Mouse (Mus musculus) heart, postnatal 14 days (tissue): ENCODE measurements around the gene Mtmr2. TPM values are rescaled to one million over a fixed set of nuclear protein-coding genes. Genes with fewer than 3 reads are reported as not detected.

Experiments
- DNase-seq, 2 experiments: peaks; one replicate each; pipeline ENCODE4 v3.0.0; 2021 to 2022
- intact Hi-C: fragments of 180-260 bp; cut with DNase I; formaldehyde crosslinking; loops from one replicate; pipeline ENCODE4 v1.15.1; 2025
- total RNA-seq, 2 experiments: library from RNA; stranded (reverse); gene quantifications; 2 replicates each; pipeline ENCODE4 v1.2.3; 2021

The Mtmr2 gene
- total RNA-seq, 2 experiments from 2014 or later = 27.2 to 30.7 TPM

GRCm38 (mm10) chr9:13794302-13794701 is 46.1 kb downstream of the Mtmr2 start:
- intact Hi-C loops = no loop called here
- DNase-seq = no peak

GRCm38 (mm10) chr9:13794756-13795155 is 46.5 kb downstream of the Mtmr2 start:
- DNase-seq = no peak
- intact Hi-C loops = loop anchor here (5.0 kb wide), 1 partner anchor 32 kb away; no protein-coding TSS in a partner anchor

GRCm38 (mm10) chr9:13804480-13804879 is 56.3 kb downstream of the Mtmr2 start:
- intact Hi-C loops = loop anchor here (5.0 kb wide), 1 partner anchor 572 kb away; no protein-coding TSS in a partner anchor

GRCm38 (mm10) chr9:13806854-13807253 is 58.6 kb downstream of the Mtmr2 start:
- DNase-seq = no peak
- intact Hi-C loops = loop anchor here (5.0 kb wide), 1 partner anchor 60 kb away; the partner anchor contains the start of gene Mtmr2

More at GRCm38 (mm10) chr9:13804480-13804879, 56.3 kb downstream of the Mtmr2 start:
- no peak for DNase-seq

- no peak for DNase-seq
- intact Hi-C loops = loop anchor here (5.0 kb wide), 1 partner anchor 60 kb away; the partner anchor contains the start of gene Mtmr2
These were observed 59.4 kb downstream of the Mtmr2 start for GRCm38 (mm10) chr9:13807657-13808056.

- DNase-seq = peak in 1 of 2 experiments; percentile 8
- intact Hi-C loops = loop anchor here (5.0 kb wide), 1 partner anchor 63 kb away; the partner anchor contains the start of gene Mtmr2
These were observed 61.7 kb downstream of the Mtmr2 start for GRCm38 (mm10) chr9:13809937-13810336.

- no peak for DNase-seq
- intact Hi-C loops = no loop called here
These were observed 70.2 kb downstream of the Mtmr2 start for GRCm38 (mm10) chr9:13818369-13818768.

GRCm38 (mm10) chr9:13820774-13821173 is 72.6 kb downstream of the Mtmr2 start:
- intact Hi-C loops = no loop called here
- DNase-seq = no peak

- no peak for DNase-seq
- intact Hi-C loops = loop anchor here (5.0 kb wide), 2 partner anchors 79 to 451 kb away; partner anchors contain the start of genes Mtmr2 and Sesn3
These were observed 77.7 kb downstream of the Mtmr2 start for GRCm38 (mm10) chr9:13825896-13826295.

- intact Hi-C loops = loop anchor here (5.0 kb wide), 2 partner anchors 79 to 451 kb away; partner anchors contain the start of genes Mtmr2 and Sesn3
- DNase-seq = no peak
These were observed 78.2 kb downstream of the Mtmr2 start for GRCm38 (mm10) chr9:13826391-13826805.

GRCm38 (mm10) chr9:13826832-13827405 is 78.7 kb downstream of the Mtmr2 start, which contains the start of gene Cep57:
Gene Cep57, minus strand, starts transcription at chr9:13827107.
- intact Hi-C loops = loop anchor here (5.0 kb wide), 2 partner anchors 80 to 450 kb away; partner anchors contain the start of genes Mtmr2 and Sesn3
- DNase-seq = peak; percentile 92

- intact Hi-C loops = loop anchor here (5.0 kb wide), 2 partner anchors 80 to 450 kb away; partner anchors contain the start of genes Mtmr2 and Sesn3
- peak; percentile 98 to 99 for DNase-seq
These were observed 79.3 kb downstream of the Mtmr2 start, which contains the start of gene Fam76b for GRCm38 (mm10) chr9:13827406-13828086. Gene Fam76b, plus strand, starts transcription at chr9:13827716.

GRCm38 (mm10) chr9:13828087-13828441 is 79.9 kb downstream of the Mtmr2 start:
- intact Hi-C loops = loop anchor here (5.0 kb wide), 2 partner anchors 81 to 449 kb away; partner anchors contain the start of genes Mtmr2 and Sesn3
- DNase-seq = no peak

- intact Hi-C loops = no loop called here
- DNase-seq = no peak
These were observed 87.0 kb downstream of the Mtmr2 start for GRCm38 (mm10) chr9:13835256-13835655.

GRCm38 (mm10) chr9:13836726-13837125 is 88.5 kb downstream of the Mtmr2 start:
- intact Hi-C loops = no loop called here
- no peak for DNase-seq

GRCm38 (mm10) chr9:13847591-13847990 is 99.4 kb downstream of the Mtmr2 start:
- DNase-seq = no peak
- intact Hi-C loops = no loop called here

GRCm38 (mm10) chr9:13848481-13849480 is 100.6 kb downstream of the Mtmr2 start:
- intact Hi-C loops = loop anchor here (2.0 kb wide), 1 partner anchor 494 kb away; no protein-coding TSS in a partner anchor
- peak in 1 of 2 experiments; percentile 36 for DNase-seq

GRCm38 (mm10) chr9:13853876-13854275 is 105.7 kb downstream of the Mtmr2 start:
- intact Hi-C loops = no loop called here

More at GRCm38 (mm10) chr9:13853876-13854275, 105.7 kb downstream of the Mtmr2 start:
- no peak for DNase-seq
